Mouse (Mus musculus) right cerebral cortex, adult 2 months (tissue): ENCODE measurements around the gene Dnmt3l.
A peak's percentile ranks its signal among the peaks of the same experiment; 100 is the strongest.
"Not testable (repeated sequence)": the region's sequence is repeated elsewhere in the genome, so short reads cannot be mapped to it uniquely, and the experiment has no call there.

Experiments used
- DNase-seq, 2 experiments: peaks; one replicate each; pipeline ENCODE4 v3.0.0; 2021 to 2022; ENCODE audit warnings: low spot score in 2 of 2

Gene Dnmt3l

DNA sequence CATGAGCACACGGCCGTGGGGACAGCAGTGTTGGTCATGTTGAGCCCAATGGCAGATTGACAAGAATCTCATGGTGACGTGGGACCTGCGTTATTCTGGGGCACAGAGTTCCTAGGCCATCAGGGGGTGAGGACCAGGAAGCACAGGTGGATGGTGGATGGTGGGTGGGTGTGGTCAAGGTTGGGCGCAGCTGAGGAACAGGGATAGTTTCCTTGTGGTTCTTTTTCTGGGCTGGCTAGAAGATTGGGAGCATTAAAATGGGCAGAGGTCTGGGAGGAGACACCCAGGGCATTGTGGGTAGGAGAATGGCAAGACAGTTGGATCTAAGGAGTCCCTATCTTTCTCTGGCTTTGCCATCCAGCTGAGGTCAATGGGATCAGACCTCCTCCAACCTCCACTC lies at the start of gene Dnmt3l:
TSS of gene Dnmt3l (plus strand) at position 301 of the 400 bp plus-strand sequence.
- no peak for DNase-seq

DNA sequence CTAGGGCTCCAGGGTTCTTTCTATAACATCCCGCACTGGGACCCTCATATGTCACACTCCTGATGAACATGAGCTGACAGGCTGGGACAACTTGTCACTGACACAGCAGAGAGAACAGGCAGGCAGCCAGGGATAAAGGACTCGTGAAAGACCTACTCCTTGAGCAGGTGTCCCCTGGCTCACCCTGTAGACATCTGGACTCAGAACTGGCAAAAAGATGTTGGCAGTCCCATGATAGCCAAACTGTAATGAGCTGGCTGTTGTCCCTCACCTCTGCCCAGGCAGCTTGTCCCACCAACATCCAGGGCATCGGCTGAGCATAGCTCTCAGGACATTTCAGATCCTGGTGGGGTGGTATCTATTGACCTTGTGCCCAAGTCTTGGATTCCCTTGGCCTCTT lies 46.1 kb upstream of the Dnmt3l start:
- DNase-seq: no peak

- no peak for DNase-seq
Measured at GRCm38 (mm10) chr10:78000200-78000599, 41.5 kb upstream of the Dnmt3l start.

DNA sequence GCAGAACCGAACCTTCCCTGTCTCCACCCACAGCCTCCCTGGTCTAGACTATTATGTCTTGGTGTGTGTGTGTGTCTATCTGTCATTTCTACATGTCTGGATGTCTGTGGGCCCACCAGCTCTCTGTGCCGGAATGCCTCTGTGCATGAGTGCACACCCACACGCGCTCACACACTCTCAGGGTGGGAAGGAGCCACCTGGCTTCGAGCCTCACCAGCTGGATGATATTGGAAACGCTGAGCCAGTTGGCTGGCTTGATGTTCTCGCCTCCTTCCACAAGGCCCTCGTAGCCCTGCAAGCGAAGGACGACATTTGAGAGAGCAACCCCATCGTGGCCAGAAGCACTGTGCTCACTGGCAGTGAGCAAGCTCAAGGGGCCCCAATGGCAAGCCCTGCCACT lies 40.0 kb upstream of the Dnmt3l start:
- DNase-seq: peak; percentile 92

- no peak for DNase-seq
Measured at GRCm38 (mm10) chr10:78002316-78002715, 39.4 kb upstream of the Dnmt3l start.

- DNase-seq: peak; percentile 71 to 75
Measured at GRCm38 (mm10) chr10:78004479-78005100, 37.2 kb upstream of the Dnmt3l start.

GRCm38 (mm10) chr10:78005791-78006438 lies 35.8 kb upstream of the Dnmt3l start:
- no peak for DNase-seq

- DNase-seq: no peak
Measured at GRCm38 (mm10) chr10:78007203-78007602, 34.5 kb upstream of the Dnmt3l start.

DNA sequence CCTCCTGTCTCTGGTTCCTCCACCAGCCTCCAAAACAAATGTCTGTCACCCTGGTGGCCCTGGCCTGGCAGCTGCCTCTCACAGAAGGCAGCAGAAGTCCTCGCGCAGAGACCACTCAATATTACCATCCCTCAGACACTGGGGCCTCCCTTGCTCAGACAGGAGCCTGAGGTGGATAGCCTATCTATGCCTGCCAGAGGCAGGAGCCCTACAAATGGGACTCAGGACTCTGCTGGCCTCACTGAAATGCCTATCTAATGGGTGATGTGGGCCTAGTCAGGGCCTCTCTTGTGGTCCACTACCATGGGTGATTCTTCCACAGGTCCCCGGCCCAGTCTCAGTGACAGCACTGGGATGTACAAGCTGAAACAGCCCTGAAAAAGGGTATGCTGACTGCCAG lies 33.6 kb upstream of the Dnmt3l start:
- no peak for DNase-seq

- DNase-seq: peak; percentile 91 to 92
Measured at GRCm38 (mm10) chr10:78009184-78009944, 32.4 kb upstream of the Dnmt3l start.

DNA sequence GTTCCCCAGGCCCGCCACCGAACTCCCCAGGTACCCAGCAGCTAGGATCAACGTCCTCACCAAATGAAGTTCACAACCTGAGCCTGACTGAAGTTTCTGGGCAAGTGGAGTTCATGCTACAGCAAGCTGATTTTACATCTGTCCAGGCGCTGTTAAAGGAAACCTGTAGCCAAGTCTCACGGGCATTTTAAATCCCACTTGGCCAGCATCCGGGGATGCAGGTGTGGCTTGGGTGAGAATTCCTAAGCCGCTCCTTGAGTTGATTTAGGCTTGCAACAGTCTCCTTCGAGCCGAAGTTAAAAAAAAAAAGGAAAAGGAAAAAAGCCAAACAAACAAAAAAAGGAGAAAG lies 31.8 kb upstream of the Dnmt3l start, which contains the start of gene Pfkl:
TSS of gene Pfkl (minus strand) at position 139 of the 349 bp plus-strand sequence.
- DNase-seq: no peak

DNA sequence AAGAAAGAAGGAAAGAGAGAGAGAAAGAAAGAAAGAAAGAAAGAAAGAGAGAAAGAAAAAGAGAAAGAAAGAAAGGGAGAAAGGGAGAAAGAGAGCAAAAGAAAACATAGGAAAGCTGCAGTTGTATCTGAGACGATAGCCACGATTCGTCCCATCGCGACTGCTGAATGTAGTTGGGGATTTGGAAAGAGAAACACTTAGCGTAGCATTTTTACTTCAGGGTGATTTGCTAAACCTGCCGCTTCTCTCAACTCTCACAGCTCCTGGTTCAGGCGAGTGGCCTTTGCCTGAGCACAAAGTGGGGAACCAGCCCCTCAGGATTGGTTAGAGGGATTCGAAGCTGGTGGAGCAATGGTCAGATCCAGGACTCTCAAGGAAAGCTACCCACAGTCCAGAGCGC lies 31.4 kb upstream of the Dnmt3l start:
- DNase-seq: no peak

DNA sequence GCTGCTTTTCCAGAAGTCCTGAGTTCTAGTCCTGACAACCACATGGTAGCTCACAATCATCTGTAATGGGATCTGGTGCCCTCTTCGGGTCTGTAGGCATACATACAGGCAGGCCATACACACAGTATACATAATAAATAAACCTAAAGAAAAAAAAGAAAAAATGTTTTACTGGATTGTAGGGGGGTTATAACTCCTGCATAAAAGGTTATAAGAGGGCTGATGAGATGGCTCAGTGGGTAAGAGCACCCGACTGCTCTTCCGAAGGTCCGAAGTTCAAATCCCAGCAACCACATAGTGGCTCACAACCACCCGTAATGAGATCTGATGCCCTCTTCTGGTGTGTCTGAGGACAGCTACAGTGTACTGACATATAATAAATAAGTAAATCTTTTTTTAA lies 30.6 kb upstream of the Dnmt3l start:
- not testable (repeated sequence) for DNase-seq

DNA sequence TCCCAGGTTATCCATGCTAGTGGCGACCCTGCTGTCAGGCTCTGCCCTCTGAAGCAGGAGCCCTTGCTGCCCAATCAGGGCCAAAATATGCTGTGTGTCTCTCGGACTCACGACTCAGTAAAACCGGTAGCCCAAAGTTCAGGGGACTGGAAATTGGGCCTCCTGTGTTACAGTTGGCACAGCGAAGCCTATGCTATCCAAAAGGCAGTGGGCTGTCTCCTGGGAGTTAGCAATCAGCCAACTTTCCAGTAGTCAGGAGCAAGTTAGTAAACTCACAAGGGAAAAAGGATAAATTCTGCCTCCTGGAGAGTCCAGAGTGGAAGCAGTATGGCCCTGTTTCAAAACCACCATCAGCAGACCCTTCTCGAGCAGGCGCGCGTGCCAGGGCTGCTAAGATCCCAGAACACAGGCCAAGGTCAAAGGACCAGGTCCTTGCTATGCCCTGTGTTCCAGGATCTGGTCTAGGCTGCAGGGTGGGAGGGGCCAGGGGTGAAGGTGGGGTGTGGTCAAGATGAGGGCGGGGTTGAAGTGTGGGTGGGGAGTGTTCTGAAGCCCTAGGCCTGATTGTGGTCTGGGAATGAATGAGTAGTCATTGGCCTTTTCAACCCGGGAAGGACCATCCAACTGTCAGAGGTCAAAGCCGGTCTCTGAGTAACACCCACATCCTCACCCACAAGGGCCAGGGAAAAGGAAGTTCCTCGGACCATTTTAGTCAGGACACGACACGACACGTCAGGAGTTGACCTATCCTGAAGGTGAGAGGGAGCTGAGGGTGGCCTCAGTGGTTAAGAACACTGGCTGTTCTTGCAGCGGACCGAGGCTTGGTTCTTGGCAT lies 28.9 kb upstream of the Dnmt3l start:
- no peak for DNase-seq

- DNase-seq: no peak
Measured at GRCm38 (mm10) chr10:78015489-78015888, 26.3 kb upstream of the Dnmt3l start.

GRCm38 (mm10) chr10:78016366-78016765 lies 25.4 kb upstream of the Dnmt3l start:
- no peak for DNase-seq

DNA sequence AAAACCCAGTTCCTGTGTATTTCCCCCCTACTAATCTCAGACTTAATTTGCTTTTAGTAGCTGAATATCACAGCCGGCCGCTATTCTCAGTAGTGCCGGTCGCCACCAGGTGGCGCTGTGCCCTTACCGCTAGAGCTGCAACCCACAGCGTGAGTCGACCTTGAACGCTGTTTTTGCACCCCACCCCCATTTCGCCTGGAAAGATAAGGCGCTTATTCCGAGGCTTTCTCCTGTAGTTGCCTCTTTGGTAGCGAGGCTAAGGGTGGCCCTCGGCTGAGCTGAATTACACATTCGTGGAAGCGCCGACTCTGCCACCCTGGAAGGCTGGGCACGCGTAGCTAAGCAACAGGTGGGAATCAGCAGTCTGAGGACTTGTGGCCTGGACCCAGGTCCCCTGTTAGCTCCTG lies 22.9 kb upstream of the Dnmt3l start:
- peak; percentile 77 to 80 for DNase-seq

- DNase-seq: no peak
Measured at GRCm38 (mm10) chr10:78019291-78019690, 22.5 kb upstream of the Dnmt3l start.

DNA sequence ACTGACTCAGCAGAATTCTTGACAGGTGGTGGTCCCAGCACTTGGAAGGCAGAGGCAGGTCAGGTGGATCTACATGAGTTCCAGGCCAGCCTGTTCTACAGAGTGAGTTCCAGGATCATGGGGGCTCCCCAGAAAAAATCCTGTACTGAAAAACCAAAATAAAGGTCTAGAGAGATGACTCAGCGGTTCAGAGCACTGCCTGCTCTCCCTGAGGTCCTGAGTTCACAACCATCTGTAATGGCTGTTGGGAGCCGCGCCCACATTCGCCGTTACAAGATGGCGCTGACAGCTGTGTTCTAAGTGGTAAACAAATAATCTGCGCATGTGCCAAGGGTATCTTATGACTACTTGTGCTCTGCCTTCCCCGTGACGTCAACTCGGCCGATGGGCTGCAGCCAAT lies 21.8 kb upstream of the Dnmt3l start:
- DNase-seq: not testable (repeated sequence)

- not testable (repeated sequence) for DNase-seq
Measured at GRCm38 (mm10) chr10:78025453-78025852, 16.3 kb upstream of the Dnmt3l start.

GRCm38 (mm10) chr10:78028129-78028528 lies 13.6 kb upstream of the Dnmt3l start:
- peak; percentile 73 to 75 for DNase-seq

DNA sequence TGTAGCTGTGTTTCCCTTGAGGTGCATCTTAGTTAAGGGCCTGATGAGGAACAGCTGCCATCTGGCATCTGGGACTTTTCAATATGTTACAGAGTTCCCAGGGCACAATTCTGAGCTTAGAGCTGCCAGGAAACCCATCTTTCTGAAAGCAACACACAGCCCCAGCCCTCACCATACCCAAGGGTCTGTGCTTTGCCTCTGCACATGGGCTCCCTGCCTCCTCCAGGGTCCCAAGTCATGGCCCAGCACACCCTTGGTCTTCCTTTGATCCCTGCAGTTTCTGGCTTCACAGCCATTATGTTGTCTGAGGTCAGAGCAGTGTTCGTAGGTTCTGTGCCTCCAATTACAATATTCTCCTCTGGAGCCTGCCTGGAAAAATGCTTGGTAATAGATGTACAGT lies 12.7 kb upstream of the Dnmt3l start:
- no peak for DNase-seq
